Mouse (Mus musculus): Measurements from ENCODE around the gene Tbata.

Tbata gene

DNA sequence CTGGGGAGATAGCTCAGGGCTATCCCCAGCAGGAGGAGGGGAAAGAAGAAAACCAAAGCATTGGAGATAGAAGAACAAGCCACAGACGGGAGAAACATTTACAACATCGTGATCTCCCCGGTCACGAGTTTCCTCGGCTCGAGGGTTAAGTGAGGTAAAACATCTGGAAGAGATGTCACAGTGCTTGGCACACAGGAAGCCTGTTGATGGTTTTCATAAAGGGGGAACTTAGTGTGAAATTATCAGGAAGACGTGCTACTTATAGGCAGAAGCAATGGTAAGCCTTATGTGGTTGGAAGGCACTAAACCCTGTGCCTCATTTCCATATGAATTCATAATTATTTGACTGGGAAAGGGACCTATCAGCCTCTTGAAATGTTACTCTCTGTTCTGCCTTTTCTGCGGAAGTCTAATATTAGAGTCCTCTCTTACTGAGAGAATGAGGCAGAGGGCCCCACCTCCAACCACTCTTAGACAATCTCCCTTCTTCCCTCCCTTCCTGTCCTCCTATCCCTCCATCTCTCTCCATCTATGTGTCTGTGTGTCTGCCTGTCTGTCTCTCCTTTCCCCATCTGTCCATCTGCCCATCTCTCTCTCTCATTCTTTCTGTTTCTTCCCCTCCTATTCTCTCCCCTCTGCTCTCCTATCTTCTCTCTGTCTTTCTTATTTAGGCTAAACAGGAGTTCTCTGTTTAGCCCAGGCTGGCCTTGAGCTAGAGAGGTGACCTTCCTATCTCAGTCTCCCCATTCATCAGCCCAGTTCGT, 4.2 kb upstream of the Tbata start:
- no peak for DNase-seq

DNA sequence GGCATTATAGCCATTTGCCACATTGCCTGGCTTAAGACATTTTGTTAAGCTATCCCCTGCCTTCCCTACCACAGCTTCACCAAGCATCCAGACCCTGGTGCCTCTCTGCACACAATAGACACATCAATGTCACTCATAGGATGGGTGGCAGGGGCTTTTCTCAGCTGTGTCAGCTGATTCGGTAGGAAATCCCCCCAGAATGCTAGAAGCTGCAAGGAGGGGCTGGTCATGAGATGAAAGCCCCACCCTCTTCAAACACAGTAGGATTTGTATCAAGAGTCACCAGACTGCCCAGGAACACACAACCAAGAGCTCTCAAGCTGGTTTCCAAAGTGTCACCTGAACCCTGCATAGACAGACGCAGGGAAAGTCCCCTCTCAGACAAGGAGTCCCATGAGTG, 3.4 kb upstream of the Tbata start:
- no peak for DNase-seq

DNA sequence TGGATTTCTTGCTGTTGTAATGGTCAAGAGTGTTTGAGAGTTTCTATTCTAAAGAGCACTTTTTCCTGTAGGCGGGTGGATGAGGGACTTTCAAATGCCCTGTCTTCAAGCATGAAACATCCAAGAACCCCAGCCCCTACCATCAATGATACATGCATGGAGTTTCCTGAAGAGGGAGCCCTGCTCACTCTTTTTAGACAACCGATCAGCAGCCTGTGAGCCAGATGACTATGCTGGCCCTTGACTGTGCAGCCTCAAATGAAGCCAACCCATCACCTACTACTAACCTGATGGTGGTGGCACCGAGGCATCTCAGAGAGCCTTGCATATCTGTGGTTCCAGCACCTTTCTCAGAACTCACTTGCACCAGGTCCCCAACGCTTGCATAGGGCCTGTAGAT, 742 bp downstream of the Tbata start:
- no peak for DNase-seq

DNA sequence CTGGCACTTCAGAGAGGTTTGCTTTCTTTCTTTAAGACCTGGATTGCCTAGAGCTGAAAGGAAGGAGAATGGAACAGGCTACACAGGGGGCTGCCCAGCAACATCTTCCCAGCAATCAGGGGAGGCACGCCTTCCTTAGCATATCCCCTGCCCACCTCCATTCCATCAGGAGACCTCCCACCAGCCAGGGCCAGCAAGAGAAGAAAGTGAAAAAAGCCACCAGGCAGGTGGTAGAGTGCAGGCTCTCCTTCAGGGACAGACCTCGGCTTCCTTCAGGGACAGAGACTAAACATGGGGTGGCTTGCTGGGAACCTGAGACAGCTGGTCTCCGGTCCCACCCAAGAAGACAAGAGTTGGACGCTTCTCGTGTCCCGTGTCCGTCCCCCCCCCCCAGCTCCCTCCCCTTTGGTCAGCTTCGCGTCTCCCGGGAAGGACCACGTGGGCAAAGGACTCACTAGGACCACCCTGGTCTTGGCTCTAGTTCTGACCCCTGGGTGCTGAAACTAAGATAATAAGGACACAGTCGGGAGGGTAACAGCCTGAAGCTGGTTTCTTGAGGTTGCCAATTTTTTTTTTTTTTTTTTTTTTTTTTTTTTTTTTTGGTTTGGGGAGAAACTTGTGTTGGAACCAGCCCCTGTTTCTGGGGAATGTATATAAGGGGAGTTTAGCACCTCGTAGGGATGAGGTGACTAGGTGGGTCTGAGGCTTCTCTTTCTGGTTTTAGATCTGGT, 3.1 kb downstream of the Tbata start:
- peak; percentile 11 for DNase-seq

DNA sequence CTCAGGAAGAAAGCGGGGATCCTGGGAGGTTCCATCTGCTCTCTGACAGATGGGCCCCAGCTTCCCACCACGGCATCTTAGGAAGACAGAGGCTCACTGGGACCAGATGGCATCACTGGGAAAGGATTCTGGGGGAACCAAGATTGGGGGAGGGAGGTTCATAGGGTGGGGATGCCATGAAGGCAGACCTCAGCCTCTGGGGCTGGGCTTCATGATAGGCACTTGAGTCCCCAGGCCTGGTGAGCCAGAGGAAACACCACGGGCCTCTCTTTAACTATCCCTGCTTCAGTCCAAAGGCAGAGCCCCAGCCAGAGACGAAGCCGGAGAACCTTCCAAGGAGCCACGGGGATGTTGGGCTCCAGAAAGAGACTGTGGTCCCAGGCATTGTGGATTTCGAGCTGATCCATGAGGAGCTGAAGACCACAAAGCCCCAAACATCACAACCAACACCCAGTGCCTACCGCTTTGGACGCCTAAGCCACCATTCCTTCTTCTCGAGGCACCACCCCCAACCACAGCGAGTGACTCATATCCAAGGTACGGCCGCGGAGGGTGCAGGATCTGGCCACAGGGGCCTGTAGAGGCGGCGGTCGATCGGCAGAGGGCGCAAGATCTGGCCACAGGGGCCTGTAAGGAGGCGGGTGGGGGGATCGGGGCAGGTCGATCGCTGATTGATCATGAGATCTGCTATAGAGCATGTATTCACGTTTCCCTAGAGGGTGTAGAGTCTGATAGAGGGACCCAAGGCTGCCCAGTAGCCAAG, 3.9 kb downstream of the Tbata start:
- DNase-seq, result peak; percentile 67

DNA sequence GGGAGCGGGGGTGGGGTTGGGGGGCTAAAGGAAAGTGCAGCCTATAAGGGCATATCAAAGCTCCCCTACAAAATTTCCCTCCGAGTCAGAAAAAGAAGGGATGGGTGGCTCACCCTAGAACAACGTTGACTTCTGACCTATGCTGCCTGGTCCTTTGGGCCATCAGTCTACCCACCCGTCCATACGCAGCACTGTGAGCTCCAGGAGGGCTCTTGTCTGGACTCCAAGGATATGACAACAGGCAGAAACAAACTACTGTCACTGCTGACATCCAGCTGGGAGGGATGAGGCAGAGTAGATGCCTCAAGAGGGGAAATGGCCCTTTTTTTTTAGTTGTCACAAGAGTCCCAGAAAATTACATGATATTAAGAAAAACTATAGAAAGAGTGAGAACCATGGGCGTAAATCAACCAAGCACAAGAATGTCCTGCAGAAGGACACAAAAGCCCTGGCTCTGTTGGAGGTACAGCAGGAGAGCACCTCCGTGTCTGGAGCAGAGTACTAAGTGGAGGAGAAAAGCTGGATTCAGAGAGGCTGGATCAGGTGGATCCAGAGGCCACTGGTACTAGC, 4.6 kb downstream of the Tbata start:
- DNase-seq, result no peak

DNA sequence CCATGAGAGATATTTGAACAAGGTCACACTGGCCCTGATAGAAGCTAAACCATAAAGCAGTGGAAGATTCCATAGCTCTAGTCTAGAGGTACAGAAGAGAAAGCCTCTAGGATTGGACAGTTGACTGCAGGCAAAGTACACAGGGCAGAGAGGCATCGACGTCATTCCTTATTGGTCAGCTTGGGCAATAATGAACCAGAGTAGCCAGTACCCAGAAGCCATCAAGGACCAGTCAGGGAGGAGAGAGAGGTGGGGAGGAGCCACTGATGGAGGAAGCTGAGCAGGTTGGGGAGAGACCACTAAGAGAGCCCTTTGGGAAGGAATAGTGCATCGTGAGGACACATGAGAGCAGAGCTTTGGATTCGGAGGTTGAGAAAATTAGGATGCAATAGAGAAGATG, 6.0 kb downstream of the Tbata start:
- no peak for DNase-seq

DNA sequence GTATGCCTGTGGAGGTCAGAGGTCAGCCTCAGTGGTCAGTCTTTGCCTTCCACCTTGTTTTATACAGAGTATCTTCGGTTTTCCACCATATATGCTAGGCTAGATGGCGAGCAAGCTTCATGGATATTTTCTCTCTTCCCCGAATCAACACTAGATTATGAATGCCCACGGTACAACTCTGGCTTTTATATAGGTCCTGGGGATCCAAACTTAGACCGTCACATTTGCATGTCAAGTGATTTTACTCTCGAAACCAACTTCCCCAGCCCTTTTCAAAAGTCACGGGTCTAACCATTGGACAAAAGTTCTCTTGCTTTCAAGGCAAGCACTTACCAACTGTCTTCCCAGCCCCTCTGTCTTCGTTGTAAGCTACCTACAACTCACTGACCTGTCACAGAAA, 6.9 kb downstream of the Tbata start:
- DNase-seq, result no peak

DNA sequence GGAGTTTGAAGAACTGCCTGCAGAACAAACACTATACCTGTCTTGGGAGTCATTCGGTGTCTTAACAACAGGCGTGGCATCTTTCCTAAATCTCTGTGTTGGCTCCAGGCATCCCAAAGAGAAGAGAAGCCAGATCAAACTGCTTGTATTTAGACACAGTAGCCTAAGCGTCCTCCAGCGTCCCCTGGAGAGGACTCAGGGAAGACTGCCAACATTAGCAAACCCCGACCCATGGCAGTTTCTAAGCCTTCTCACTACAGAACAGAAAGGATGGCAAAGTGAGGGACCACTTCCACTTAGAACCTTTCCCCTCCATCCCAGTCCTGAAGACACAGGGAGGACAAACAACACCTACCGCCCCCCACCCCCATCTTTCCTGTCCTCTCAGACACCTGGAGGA, 8.2 kb downstream of the Tbata start:
- no peak for DNase-seq

DNA sequence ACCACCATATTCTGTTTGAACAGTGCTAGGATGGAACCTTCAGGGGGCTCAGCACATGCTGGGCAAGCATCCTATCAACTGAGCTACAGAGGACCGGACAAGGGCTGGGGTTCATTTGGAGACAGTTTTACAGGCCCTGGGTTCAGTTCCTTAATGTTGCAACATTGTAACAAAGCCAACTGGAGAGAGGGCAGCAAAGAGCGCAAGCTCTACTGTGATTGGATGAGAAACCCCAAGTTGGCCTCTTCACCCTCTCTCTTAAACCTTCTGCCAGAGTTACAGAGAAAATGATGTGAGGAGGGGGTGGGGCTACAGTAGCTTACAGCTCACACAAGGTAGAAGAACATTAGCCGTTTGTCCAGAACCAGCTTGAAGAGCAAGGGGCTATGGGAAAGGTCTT, 15.2 kb downstream of the Tbata start:
- DNase-seq, result no peak

DNA sequence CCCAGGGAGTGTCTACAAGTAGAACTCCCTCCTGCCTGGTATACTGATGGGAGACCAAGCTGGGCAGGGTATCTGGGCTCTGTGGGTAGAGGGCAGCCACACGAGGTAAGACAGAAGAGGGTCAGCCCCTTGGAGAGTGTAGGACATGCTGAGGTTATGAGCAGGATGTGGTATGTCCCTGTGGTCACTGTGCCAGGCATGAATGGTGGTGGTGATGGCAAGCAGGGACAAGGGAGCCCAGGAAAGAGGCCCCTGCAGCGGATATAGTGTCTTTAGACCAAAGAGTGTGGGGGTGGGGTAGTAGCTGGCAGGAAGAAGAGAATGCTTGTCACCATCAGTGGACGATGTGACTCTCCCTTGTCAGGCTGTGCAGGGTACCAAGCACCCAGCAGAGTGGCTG, 16.3 kb downstream of the Tbata start:
- no peak for DNase-seq

DNA sequence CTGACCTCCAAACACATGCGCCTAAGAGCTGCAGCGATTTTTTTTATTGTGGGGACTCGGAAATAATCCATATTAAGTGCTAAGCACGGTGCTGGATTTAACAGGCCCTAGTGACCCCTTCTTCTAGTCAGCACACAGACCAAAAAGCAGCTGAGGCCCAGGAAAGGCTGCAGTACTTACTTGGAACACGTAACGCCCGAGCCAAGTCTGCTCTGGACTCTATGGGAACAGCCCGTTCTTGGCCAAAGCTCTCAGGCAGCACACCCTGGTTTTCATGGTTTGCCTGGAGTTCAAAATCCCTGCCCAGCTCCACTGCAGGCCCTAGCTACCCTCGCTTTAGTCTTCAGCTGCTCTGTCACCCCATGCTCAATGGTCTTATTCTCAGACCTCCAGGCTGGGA, 22.9 kb downstream of the Tbata start:
- DNase-seq, result no peak

DNA sequence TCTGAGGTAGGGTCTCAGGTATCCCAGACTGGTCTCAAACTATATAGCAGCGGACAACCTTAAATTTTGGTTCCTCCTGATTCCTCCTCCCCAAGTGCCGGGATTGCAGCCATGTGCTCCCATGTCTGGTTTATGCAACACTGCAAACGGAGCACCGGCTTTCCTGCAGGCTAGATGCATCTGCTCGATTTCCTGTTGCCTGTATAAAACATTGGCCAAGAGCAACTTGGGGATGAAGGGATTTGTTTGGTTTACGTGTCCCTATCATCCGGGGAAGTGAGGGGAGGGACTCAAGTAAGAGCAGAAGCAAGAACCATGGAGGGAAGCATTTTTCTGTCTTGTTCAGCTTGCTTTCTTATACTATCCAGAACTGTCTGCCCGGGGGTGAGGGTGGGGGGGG, 23.5 kb downstream of the Tbata start:
- DNase-seq, result no peak

DNA sequence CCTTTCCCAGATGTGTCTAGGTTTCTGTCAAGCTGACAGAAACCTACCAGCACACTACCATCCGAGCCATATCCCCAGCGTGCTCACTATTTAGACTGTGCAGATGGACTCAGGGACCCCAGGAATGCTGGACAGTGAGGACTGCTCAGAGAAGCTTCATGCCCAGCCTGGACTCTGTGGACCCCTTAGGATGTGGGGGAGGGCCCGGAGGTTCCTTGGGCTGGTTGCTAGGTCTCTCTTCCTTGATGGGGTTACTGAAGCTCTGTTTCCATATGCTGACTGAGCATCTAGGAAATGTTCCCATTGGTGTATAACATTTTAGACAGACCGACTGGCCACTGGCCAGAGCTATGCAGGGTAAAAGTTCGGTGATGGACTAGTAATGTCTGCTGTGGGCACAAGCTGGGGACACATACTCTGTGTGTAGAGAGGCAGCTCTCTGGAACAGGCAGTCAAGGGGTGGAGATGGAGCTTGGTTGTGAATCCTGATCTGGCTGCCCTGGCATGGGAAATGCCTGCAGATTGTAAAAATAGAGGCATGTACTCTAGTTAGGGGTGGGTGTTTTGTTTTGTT, 24.1 kb downstream of the Tbata start:
- DNase-seq, result no peak

DNA sequence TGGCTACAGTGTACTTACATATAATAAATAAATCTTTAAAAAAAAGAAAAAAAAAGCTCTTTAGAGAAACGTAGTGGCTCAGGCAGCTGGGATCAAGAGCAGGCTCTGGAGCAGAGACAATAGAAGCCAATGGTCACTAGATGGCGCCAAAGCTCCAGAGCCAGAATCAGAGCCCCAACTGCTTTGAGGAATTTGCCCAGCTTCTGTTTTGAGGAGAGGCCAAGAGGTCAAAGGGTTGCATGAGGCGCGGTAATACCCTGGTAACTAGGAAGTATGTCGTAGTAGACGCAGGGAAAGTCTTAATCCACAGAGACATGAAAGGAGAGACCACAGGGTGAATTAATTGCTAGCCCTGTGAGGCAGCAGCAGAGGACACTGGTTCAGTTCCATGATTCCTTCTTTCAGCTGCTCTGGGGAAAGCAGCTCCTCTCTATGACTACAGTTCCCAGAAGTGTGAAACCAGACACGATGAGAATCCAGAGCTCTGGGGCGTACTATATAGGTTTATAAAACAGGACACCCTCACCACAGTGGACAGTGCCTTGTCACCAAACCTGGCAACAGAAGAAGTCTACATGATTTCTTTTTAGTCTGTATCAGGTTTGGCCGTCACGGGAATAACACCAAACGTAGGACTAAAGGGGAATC, 27.9 kb downstream of the Tbata start:
- DNase-seq, result peak; percentile 89

DNA sequence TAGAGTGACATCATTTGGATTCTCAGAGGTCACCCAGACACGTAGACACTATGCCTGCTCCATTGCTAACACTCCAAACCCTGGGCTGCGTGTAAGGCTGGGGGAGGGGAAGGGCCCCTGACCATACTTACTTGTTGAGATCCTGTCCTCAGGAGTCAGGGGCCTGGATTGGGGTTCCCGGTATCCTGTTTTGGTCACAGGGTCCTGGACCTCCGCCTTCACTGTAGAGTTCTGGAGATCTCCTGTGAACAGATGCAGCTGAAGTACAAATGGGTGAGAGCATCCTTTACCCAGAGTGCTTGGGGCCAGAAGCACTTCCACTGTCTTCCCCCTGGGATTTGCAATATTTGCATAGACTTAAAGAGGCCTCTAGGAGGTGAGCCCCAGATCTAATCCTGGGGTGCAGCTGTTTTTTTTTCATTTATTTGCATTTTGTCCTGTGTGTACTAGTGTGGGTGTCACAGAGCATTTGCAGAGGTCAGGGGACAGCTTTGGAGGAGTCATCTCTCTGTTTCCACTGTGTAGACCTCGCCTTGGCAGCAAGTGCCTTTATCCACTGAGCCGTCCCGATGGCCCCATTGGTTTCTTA, 28.6 kb downstream of the Tbata start:
- DNase-seq, result no peak

DNA sequence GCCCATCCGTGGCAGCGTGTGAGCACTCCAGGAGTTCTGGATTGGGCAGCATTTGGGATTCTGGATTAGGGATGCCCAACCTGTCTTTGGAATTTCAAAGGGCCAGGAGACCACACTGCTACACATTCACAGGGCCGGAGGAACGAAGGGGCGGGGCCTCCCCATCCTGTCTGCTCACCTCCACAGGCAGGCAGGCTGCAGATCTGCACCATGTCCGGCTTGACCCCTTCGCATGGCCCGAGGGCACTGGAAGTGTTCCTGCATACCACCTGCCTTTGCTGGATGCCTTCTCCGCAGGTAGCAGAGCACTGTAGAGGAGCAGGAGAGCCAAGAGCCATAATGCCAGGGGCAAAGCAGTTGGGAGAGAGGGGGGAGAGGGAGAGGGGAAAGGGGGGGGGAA, 29.2 kb downstream of the Tbata start:
- DNase-seq, result no peak

DNA sequence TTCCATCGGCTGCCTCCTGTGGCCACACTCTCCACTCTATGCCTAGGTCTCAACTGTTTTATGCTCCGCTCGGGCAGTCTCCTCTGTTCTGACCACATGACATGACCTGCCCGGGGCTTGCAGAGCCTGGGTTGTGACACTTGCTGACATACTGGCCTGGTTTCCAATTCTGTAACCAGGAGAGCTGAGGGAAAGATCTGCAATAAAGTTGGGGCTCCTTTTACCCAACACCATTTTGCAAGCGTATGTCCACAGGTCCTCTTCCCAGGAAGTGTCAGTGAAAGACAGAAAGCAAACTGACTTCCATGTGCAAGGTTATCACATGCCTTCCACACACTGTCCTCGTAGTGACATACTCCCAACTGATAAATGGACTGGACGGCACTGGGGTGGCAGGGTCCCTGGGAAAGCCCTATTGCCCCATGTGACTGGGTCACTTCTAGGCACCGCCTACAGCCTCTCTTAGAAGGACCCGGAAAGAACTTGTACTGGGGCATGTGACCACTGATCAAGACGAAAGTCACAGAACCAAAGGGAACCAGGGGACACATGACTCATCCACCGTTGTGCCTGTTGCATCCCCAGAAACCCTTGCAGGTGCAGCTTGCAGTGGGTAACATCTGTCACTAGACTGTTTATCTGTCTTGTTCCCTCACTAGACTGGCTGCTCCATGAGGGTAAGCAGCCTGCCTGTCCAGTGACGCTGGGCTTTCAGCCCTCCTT, 30.0 kb downstream of the Tbata start:
- no peak for DNase-seq

DNA sequence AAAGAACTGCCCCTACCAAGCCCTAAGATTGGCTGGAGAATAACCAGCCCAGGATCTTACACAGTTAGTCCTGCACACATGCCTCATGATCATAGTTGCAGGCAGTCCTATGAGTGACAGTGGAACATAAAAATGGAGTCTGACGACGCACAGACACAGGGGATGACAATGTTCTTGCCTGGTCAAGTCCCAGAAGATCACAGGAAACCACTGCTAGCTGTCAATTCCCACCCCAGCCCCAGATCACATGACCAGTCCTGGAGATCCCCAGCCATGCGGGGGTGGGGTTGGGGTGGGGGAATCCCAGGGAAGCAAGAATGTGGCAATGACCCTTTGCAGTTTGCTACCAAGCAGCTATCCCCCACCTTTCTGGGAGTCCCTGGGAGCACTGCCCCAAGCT, 32.2 kb downstream of the Tbata start:
- DNase-seq, result no peak

DNA sequence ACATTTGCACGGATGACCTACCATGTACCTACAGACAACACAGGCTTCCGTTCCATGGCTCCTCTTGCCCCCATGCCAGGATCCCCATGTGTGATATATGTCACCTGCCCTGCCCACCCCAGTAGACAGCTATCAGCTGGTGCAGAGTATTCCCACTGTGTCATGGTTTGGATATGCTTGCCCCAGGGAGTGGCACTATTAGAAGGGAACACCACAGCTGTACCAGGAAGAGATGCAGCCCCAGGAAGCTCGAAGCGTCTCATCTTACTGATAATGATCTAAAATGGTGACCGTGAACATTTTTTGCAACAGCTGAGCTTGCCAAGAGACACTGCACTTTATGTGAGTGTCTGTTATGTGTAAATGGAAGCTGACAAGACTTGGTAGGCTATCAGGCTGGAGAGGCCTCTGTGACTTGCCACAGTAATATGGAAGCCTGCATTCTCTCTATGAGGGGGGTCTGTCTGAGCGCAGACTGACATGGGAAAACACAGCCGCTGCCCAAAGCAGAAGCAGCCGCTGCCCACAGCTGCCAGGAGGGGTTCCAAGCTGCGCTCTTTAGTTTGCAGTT, 36.4 kb downstream of the Tbata start:
- DNase-seq, result no peak

DNA sequence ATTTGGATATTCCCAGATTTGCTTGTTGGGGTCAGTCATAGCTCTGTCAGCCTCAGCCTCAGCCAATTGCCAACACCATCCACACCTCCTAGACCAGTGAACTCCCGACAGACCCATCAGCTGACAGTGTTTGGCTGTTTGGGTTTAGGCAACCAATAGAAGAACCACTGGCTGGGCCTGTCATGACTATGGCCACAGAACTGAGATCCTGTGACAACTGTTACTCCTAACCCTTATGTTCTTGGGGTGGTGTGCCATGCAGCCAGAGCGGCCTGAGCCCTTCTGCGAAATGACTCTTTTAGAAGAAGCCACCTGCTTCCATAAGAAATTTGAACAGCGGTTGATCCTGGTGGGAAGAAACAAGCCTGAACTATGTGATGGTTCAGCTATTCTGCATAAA, 39.4 kb downstream of the Tbata start:
- no peak for DNase-seq

All from retina, postnatal 1 day (tissue).